Mouse (Mus musculus) brown adipose tissue, adult 24 weeks (tissue): ENCODE measurements around the gene Gpr156. TPM values are rescaled to one million over a fixed set of nuclear protein-coding genes. Genes with fewer than 3 reads are reported as not detected.

Experiments used
- H3K27ac ChIP-seq: fragments of 200-500 bp; replicated peaks from 2 replicates; pipeline ENCODE4 v1.5.1; 2012; ENCODE audit warnings: low read depth, mild to moderate bottlenecking, low read length
- H3K4me1 ChIP-seq: fragments of 200-500 bp; 2 replicates; pipeline ENCODE4 v1.6.1; 2012; ENCODE audit warnings: low read length, mixed read lengths; ENCODE audit not compliant: control insufficient read depth, insufficient read depth, insufficient read length
- H3K4me3 ChIP-seq: fragments of 200-500 bp; 2 replicates; pipeline ENCODE4 v1.5.1; 2012; ENCODE audit warnings: low read depth, mild to moderate bottlenecking, low read length, moderate library complexity; ENCODE audit not compliant: insufficient read depth
- polyA plus RNA-seq: library from polyadenylated mRNA; stranded (reverse); fragments of >200 nt; gene quantifications from 2 replicates; pipeline ENCODE4 v1.2.4, GENCODE M21; 2012; ENCODE audit not compliant: missing spikeins, insufficient read depth, insufficient read length

Gpr156 gene
- polyA plus RNA-seq: 0.44 TPM in 1 of 2 replicates, not detected in the other

DNA sequence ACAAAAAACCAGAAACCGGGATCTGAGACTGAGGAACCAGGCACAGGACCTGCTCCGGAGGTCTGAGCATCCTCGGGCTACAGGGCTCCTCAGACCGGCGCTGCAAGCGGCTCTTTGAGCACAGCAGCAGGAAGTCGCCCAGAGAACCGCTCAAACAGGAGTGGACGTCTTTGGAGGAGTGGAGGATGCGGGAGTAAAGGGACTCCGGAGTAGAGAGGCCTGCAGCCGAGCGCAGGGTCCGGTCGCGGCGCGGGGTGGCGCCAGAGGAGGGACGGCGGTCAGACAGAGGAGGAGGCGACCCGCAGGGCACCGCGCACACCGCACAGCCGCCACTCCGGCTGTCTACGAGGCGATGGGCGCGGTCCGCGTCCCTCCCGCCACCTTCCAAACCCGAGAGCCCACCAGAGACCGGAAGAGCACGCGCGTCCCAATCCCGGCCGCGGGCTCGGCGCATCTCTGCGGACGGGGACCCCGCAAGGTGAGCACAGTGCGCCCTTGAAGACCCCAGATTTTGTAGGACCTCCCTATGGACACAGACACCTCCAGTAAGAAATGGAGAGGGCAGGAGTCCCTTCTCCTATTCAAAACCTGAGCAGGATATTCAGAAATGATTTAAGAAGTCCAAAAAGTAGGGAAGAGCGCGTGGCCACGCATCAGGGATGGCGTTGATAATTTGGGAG is at the start of gene Gpr156:
Gene Gpr156, plus strand, starts transcription at position 359 of the 680 bp plus-strand sequence.
- Histone ChIP-seq H3K4me1 (peaks cover 3% of the 10 kb centered on the region; the same call in 1 of the 2 replicates), H3K27ac (no peak within 1 kb of the TSS), H3K4me3 (peak within 1 kb of the TSS; percentile 44)

DNA sequence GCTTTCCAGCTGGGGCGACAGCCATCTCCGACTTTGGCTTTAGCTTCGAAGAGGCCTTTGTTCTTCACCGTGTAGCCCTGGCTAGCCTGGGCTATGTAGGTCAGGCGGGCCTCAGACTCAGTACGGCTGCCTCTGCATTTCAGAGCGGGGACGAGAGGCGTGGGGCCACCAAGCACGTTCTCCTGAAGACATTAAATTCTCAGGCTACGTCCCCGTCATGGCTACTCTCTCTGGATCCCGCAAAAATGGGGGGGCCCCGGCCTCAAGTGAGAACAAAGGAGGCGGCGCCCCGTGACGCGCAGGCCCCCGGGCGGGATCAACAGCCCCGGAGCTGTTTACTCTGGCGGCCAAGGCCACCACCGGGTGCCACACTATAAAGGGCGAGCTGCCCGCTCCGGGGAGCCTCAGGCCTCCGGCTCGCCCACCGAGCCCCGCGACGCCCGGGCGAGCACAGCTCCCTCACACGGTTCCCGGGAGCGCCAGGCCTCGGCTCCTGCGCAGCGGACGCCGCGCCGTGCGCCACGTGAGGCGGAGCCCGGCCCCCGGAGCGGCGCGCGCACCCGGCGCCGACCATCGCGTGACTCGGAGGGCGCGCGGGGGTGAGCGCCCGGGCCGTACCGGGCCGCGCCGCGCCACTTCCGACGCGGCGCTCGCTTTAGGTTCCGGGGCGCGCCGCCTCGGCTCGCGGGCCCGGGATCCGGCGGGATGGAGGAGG is 48.3 kb upstream of the Gpr156 start, which contains the start of gene Lrrc58:
Gene Lrrc58, plus strand, starts transcription at position 599 of the 715 bp plus-strand sequence.
- Histone ChIP-seq H3K4me1 (peaks cover 20% of the 10 kb centered on the region), H3K4me3 (peak within 1 kb of the TSS; percentile 81), H3K27ac (peak within 1 kb of the TSS; percentile 95)

DNA sequence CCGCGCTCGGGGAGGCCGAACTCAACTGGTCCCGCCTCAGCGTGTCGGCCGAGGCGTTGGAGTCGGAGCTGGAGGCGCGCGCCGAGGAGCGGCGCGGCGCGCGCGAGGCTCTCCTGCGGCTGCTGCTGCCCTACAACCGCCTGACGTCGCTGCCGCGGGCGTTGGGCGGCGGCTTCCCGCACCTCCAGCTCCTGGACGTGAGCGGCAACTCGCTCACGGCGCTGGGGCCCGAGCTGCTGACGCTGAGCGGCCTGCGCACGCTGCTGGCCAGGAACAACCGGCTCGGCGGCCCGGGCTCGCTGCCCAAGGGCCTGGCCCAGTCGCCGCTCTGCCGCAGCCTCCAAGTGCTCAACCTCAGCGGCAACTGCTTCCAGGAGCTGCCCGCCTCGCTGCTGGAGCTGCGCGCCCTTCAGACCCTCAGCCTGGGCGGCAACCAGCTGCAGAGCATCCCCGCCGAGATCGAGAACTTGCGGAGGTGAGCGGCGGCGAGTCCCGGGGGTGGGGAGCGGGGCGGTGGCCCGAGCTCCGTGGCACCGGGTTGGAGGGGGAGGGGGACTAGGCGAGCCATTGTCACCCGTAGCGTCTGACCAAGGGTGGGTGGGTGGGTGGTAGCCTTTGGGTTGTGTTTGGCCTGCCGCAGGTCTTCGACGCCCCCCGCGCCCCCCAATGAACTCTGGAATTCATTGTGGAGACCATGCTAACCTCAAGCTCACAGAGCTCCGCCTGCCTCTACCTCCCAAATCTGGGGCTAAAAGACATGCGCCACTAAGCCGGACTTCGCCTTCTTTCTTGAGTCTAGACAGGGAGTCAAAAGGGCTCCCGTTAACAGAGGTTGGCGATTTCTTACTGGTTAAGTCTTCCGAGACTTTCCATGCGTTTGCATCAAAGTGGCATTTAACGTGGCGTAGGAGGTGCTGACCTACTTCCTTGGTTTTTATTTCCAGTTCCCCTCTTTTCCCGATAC is 47.5 kb upstream of the Gpr156 start:
- Histone ChIP-seq H3K4me1 (peaks cover 20% of the 10 kb centered on the region), H3K4me3 (peak overlapping the region; percentile 81), H3K27ac (peak overlapping the region; percentile 89)

DNA sequence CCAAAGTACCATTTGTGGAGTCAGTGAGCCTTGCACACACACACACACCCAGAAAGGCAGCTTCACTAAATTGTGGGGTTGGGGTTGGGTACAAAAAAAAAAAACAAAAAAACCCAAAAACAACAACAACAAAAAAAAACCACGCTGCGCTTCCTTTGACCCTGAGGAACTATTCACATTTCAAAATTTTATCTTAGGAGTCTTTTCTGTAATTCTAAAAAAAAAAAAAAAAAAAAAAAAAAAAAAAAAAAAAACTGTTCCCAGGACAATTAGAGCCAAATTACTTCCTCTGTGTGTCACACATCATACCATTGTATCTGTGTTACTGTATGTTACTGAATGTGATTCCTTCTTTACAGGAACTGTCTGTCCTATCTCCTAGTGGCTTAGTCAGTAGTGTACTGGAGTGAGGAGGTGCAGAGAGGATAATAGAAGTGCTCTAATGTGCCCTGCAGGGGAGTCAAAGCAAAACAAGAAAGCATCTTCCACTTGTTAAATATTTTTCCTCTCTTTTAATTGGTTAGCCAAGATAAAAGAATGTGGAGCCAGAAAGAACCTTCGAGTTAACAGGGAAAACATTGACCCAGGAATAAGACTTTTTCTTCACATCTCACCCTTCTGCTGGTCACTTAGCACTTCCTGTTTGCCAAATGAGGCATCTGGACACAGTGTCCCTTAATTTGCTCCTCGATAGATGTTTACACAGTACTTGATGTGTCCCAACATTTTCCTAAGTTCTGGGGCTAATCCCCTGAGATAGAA is 46.6 kb upstream of the Gpr156 start:
- peak overlapping the region; percentile 81 for H3K4me3 ChIP-seq
- peak overlapping the region; percentile 89 for H3K27ac ChIP-seq
- H3K4me1 ChIP-seq: peaks cover 21% of the 10 kb centered on the region

DNA sequence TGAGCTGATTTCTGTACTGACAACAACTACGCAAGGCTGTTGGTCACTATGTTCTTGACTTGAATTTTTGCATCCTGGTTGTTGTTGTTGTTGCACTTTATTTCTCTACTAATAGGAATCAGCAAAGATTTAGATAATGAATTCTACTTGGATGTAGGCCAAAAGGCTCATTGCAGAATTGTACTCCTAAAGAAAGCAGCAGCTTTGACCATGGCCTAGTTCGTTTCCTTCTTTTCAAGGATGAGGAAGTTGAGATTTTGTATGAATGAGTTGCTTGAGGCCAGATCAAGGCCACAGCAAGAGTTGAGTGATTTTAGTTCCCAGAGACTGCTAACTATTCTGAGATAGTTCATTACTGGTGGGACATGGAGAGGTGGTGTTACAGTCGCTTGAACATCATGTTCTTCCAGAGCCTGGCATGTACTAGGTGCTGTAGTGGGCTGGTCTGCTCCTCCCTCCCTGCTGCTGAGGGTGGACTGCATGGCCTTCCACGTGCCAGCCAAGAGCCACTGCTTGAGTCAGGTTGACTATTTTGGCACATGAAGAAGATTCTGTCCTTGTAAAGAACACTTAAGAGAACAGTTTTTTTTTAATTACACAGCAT is 45.1 kb upstream of the Gpr156 start:
- H3K27ac ChIP-seq: peak overlapping the region; percentile 55
- 0 out of 2 replicates have a peak overlapping the region, but pooled peaks have one; percentile 3 for H3K4me3 ChIP-seq
- peaks cover 24% of the 10 kb centered on the region for H3K4me1 ChIP-seq

DNA sequence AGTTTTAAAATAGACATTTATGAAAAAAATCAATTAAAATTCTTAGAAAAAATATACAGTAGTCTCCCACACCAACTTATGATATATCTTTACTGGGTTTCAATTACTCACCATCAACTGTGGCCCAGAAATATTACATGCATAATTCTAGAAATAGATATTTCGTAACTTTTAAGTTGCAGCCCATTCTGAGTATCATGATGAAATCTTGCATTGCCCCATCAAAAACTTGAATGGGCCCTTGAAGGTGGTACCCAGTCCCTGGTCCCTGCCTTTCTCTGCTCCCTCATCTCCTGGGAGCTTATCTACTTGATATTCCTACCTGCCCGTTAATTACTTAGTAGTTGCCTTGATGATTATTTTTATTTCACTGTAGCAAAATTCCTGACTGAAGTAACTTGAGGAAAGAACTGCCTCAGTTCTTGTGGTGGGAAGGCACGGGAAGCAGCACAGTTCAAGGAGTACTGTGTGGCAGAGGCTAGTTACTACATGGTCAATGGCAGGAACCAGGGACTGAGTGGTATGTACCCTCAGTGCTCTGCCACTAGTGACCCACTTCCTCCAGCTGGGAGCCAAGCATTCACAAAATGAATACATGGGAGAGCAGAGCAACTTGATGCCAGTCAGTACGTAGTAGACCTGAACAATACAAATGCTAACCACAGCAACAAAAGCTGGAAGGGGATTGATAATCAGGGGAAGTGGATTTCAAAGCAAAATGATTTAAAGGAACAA is 41.6 kb upstream of the Gpr156 start:
- peak overlapping the region; percentile 76 for H3K27ac ChIP-seq
- no peak overlapping the region for H3K4me3 ChIP-seq
- H3K4me1 ChIP-seq: peaks cover 29% of the 10 kb centered on the region

DNA sequence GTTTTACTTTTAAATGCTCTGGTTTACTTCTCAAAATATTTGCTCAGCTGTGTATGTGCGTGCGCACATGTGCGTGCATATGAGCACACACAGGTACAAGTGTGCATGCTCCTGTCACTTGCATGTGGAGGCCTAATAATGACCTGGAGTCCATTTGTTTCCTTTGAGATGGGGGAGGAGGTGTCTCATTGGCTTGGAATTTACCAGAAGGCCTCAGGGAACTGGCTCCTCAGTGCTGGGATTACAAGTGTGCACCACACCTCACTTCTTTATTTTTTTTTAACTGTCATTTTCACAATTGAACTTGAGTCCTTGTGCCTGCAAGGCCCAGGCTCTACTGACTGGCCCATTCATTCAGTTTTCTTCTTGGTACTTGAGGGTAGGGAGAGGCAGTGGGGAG is 38.9 kb upstream of the Gpr156 start:
- Histone ChIP-seq H3K4me3 (no peak overlapping the region), H3K4me1 (peaks cover 14% of the 10 kb centered on the region), H3K27ac (no peak overlapping the region)

DNA sequence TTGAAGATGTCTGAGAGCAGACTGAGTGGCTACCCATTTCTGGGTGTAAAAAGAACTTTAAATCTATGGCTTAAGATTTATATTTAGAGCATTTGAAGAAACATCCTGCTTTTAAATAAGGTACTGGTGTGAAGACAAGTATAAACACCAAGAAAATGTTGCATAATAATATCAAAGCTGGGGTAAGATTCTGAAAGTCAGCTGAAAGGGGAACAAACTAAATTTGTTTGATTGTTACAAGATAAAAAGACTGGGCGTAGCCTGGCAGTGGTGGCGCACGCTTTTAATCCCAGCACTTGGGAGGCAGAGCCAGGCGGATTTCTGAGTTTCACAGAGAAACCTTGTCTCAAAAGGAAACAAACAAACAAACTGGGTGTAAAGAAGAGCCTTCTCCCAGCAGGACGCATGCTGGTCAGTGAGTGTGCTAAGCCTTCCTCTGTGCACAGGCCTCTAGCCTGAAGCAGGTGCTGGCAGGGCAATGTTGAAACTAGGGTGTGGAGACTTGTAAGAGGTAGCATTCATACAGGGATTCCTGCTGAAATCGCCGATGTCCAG is 37.3 kb upstream of the Gpr156 start:
- no peak overlapping the region for H3K4me3 ChIP-seq

DNA sequence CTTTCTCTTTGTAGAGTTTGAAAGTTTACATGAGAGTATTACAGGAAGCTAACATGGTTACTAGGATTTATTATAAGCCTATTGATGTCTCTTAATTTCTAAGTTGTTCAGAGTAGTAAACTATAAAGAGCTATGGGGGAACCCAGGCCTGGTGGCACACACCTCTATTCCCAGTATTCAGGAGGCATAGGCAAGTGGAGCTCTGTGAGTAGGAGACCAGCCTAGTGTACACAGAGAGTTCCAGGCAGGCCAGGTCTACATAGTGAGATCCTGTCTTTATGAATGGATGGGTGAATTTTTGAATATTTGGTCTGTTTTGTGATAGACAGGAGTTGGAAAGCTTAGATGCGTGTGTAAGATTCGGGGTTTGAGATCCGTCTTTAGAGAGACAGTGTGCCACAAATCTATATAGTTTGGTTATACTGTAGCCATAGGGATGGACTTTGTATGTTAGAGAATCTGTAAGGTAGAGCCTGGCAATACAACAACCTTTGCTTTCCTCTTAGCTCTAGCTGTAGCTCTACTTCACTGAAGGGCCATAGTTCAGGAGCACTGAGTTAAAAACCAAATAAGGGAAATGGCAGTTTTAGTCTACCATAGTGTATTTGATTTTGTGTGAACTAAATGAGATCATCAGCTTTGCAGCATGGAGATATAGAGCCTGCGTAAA is 36.4 kb upstream of the Gpr156 start:
- Histone ChIP-seq H3K27ac (no peak overlapping the region), H3K4me1 (peaks cover 10% of the 10 kb centered on the region), H3K4me3 (no peak overlapping the region)

More for the DNA sequence above, 37.3 kb upstream of the Gpr156 start:
- H3K27ac ChIP-seq: no peak overlapping the region
- peaks cover 14% of the 10 kb centered on the region for H3K4me1 ChIP-seq

DNA sequence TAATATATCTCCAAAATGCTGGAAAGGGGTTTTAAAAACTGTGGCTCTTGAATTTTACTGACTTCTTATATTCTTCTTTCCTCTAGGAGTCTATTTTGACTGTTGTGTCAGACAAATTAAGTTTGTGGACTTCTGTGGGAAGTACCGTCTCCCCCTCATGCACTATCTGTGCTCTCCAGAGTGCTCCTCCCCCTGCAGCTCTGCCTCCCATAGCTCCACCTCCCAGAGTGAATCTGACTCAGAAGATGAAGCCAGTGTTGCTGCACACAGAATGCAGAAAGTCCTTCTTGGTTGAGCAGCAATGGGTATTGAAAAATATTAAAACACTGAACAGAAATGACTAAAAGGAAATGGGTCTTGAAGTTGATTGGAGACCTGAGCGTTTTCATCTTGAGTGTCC is 35.1 kb upstream of the Gpr156 start:
- Histone ChIP-seq H3K4me1 (peaks cover 9% of the 10 kb centered on the region), H3K27ac (no peak overlapping the region), H3K4me3 (no peak overlapping the region)

DNA sequence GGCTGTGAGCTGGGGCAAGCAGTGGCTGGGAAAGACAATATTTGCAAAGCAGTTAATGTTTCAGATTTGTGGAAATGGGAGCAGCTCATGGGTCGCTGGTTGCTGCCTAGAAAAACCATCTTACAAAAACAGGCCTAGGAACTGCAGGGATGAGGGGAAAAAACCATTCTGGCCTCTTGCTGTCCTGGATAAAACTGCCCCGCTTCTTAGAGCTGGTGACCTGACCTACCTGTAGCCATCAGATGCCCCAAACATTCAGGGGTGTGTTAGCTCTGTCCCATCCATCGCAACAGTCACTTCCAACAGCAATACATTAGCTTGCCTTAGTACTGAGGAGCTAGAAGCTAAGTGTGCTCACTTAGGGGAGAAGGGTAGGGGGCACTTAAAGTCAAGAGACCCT is 27.3 kb upstream of the Gpr156 start:
- H3K4me3 ChIP-seq: no peak overlapping the region
- H3K27ac ChIP-seq: no peak overlapping the region
- peaks cover 3% of the 10 kb centered on the region; the same call in 1 of the 2 replicates for H3K4me1 ChIP-seq

DNA sequence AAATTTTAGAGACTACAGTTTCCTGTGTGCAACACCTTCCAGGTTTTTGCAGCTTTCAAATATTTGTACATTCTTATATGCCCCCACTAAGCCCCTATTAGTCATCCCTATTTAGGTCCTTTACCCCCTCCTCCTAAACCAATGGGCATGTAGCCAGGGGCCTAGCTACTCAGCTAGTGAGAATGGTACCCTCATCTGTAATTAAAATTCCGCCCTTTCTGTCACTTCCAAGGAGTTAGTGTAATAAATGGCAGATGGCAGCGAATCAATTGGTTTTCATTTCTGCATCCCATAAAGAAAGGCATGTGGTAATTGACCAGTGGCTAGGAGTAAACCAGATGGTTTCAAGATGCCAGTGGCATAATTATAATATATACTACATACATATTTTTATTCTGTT is 23.6 kb upstream of the Gpr156 start:
- H3K4me1 ChIP-seq: peaks cover 3% of the 10 kb centered on the region; the same call in 1 of the 2 replicates
- H3K4me3 ChIP-seq: no peak overlapping the region
- H3K27ac ChIP-seq: no peak overlapping the region

DNA sequence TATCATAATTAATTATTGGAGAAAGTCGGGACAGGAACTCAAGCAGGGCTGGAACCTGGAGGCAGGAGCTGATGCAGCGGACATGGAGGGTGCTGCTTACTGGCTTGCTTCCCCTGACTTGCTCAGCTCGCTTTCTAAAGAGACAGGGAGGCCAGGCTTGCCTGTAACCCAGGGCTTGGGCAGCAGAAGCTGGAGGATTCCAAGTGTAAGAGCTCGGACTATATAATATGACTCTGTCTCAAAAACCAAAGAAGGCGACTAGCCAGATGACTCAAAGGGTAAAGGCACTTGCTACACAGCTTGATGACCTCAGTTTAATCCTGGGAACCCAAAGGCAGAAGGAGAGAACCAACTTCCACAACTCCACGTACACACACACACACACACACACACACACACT is 22.9 kb upstream of the Gpr156 start:
- no peak overlapping the region for H3K27ac ChIP-seq
- peaks cover 3% of the 10 kb centered on the region; the same call in 1 of the 2 replicates for H3K4me1 ChIP-seq
- H3K4me3 ChIP-seq: no peak overlapping the region
